Mouse (Mus musculus) lung, postnatal 25 days (tissue): ENCODE measurements around the gene BC107364.
"Not testable (repeated sequence)": the region's sequence is repeated elsewhere in the genome, so short reads cannot be mapped to it uniquely, and the experiment has no call there.

Source experiments
- DNase-seq: peaks from one replicate; pipeline ENCODE4 v3.0.0; 2022; ENCODE audit warnings: low spot score

The BC107364 gene

GRCm38 (mm10) chr3:96452262-96452661, at the start of gene BC107364:
Gene BC107364 (minus strand): TSS chr3:96452306.
- DNase-seq, result not testable (repeated sequence)

DNA sequence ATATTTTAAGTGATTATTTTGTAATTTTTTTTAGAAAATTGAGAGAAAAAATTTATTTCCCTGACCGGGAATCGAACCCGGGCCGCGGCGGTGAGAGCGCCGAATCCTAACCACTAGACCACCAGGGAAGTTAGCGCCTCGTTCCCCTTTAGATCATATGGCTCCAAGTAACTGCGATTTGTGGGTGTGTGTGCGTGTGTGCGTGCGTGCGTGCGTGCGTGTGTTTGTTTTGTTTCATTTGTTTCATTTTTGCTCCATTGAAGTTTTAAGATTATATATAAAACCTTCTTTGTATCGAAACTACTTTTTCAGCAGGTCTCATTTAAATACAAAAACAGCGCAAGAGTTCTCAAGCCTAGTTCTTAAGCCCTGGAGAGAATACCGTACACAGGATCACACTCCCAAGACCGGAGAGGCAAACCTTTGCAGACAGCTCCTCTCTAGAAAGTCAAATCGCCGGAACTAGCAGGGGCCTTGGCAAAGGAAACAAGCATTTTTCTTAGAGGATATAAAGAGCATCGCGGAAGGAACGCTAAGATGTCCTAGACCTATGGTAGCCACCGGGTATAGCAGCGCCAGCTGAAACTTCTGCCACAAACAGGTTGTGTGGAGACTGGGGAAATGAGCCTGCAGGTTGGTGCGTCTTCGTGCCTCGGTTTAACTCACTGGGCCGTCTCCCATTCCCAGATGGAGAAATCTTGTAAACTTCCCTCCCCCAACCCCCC, 49.4 kb upstream of the BC107364 start:
- DNase-seq, result peak; percentile 89

GRCm38 (mm10) chr3:96500691-96501265, 48.7 kb upstream of the BC107364 start:
- DNase-seq, result peak; percentile 87

DNA sequence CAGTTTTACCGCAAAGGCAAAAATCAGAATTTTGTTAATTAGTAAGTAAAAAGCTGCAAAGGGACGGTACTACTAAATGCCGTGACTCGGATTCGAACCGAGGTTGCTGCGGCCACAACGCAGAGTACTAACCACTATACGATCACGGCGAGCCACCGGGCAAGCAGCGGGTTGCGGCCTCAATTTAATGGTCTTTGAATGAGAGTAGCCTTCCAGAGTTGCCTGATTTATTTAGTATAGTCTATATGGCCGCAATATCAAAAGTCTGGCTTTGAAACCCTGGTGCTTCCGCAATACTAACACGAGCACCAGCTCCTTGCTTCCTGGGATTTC, 48.1 kb upstream of the BC107364 start:
- DNase-seq, result peak; percentile 97

DNA sequence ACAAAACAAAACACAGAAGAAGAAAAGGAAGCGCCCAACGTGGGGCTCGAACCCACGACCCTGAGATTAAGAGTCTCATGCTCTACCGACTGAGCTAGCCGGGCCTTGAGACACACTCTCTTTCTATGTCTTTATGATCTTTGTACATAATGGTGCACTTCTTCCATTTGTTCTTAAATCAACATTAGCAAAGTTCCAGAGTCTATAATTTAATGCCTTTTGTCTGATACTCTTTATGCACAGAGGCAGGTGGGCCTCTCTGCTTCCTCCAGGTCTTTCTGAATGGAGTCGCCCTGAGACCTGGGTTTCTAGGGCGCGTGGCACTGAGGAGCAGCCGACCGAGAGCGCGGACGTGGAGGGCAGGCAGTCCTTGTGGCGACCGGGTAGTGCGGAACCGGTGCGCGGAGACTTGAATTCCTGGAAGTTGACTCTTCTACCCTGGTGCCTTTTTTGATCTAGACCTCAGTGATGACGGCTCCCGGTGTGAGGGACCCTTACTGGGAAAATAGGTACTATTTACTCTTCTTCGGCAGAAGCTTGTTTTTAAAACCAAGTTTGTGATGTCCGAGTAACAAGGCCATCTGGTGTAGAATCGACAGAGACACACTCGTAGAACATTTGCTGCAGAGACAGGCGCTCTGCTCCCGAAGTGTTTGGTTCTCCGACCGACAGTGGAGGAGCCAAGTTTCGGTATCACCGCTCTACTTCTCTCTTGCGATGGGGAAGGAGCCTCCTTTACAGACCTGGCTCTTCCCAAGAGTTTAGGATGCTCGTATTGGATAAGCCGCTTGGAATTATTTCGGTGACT, 47.6 kb upstream of the BC107364 start:
- peak; percentile 80 for DNase-seq

GRCm38 (mm10) chr3:96498476-96499245, 46.6 kb upstream of the BC107364 start:
- DNase-seq, result no peak

DNA sequence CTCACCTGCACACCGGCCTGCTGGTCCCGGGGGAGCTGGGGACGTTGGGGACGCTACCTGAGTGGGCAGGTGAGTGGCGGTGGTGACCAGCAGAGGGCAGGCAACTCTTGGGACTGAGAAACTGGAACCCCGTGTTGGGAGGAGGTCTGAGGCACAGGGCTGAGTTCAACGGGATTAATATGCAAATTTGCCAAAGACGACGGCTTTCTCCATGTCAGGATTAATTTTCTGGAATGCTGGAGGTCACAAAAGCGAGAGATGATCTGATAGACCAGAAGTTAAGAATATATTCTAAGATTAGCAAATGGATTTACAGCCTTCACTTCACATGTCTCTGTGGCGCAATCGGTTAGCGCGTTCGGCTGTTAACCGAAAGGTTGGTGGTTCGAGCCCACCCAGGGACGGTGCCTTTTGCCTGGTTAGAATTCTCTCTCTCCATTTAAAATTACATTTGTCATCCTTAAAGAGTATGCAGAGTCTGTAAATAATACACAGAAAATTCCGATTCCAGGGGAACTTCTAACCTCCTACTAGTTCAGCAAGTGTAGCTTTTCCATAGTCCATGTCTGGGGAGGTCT, 45.4 kb upstream of the BC107364 start:
- DNase-seq, result peak; percentile 80

DNA sequence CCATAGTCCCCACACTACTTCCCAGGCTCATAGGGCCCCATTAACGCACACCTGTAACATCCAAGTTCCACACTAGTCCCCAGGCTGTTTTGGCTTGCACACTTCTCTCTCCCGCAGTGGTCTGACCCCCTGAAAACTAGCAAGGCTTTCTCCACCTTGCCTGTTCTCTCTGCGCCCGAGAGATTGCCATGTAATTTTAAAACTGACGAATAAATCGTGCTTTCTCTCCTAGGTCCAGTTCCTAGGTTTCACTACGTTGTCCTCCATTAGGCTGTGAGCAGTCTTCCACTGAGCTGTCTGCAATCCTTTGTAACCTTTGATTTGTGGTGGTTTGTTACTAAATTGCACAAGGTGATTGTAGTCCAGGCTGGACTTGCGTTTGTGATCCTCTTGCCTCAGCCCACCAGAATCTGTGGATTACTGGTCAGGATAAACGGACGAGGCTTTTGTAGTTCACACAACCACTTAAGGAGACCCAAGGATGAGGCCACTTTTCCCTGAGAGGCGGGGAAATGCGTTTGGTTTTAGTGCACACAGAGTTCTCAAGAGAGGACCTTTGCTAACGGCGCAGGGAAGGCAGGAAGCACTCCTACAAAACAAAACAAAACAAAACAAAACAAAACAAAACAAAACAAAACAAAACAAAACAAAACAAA, 44.6 kb upstream of the BC107364 start:
- not testable (repeated sequence) for DNase-seq

DNA sequence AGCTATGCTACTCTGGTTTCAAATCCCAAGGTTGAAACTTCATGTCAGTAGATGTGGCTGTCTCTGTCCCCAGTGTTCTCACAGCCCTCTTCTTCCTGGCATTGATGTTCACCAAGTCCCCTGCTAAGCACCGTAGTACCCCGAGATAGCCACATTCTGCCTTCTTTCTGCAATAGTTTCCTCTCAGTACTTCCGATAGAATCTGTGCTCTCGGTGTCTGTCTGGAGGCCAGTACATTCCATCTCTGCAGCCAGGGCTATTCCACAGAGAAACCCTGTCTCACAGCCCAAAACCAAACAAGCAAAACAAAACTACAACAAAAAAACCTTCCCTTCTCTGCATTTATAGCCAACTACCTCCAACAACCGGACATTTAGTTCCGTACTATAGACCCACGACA, 44.1 kb upstream of the BC107364 start:
- no peak for DNase-seq

- no peak for DNase-seq
These were observed 43.5 kb upstream of the BC107364 start for GRCm38 (mm10) chr3:96495490-96496210.

- DNase-seq, result no peak
These were observed 42.8 kb upstream of the BC107364 start for GRCm38 (mm10) chr3:96494912-96495311.

- DNase-seq, result not testable (repeated sequence)
These were observed 42.4 kb upstream of the BC107364 start for GRCm38 (mm10) chr3:96494456-96494855.

DNA sequence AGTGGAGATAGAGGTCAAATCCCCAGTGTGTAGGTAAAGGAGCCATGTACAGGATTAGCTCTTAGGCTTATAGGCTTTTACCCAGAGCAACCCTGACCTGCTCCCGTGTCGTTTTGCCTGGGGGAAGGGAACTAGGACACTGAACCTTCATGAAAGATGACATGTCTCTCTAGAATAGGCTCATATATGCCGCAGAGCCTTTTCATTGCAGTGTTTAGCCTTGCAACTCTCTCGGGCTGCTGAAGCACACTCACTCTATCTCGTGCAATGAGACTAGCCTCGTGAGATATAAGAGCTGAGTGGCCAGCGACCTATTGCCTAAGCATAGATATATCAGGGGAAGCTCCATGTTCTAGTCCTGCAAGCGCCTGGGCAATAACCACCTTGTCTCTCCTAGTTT, 37.5 kb upstream of the BC107364 start:
- not testable (repeated sequence) for DNase-seq

DNA sequence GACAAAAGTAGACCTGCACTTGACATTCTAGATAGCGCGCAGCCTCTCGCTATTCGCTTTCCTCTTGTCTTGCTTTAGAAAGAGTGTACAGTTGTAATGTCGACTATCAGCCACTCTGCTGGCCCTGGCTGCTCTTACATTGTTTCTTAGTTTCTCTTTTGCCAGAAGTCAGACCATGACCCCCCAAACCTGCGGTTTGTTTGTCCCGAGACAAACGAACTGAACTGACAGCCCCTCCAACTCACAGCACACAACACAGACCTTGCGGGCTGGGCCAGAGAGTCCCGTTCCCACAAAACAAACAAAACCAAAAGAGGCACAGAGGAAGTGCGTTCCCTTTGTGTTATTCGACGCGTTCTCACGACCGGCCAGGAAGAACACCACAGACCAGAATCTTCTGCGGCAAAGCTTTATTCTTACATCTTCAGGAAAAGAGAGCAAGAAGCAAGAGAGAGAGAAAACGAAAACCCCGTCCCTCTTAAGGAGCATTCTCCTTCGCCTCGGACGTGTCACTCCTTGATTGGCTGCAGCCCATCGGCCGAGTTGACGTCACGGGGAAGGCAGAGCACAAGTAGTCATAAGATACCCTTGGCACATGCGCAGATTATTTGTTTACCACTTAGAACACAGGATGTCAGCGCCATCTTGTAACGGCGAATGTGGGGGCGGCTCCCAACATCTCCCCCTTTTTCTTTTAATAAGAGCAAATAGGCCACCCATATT, 37.0 kb upstream of the BC107364 start:
- not testable (repeated sequence) for DNase-seq

DNA sequence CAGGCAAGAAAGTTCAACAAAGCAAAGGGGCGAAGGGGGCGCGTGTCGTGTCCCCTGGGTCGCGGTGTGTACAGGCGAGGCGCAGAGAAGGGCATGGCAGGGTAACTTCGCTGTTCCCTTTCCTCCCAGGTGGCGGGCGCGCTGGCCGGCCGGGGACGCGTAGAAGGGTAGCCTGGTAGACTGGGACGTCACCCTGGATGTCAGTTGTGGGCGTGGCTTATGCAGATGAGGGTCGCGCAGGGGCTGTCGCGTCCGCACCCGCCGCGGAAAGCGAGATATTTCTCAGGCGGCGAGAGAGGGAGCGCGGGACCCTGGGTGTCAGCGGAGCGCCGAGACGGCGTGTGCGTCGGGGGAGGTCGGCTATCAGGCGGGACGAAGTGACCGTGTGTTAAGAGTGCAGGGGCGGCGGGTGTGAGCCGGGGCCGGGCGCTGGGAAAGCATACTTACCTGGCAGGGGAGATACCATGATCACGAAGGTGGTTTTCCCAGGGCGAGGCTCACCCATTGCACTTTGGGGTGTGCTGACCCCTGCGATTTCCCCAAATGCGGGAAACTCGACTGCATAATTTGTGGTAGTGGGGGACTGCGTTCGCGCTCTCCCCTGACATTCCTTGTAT, 36.3 kb upstream of the BC107364 start:
- DNase-seq, result not testable (repeated sequence)

GRCm38 (mm10) chr3:96487596-96488289, 35.6 kb upstream of the BC107364 start:
- peak; percentile 21 for DNase-seq

GRCm38 (mm10) chr3:96486828-96487559, 34.9 kb upstream of the BC107364 start:
- not testable (repeated sequence) for DNase-seq
